Mouse (Mus musculus) forebrain, embryonic 12.5 days (tissue): ENCODE measurements around the gene Bex6. TPM values are rescaled to one million over a fixed set of nuclear protein-coding genes. Genes with fewer than 3 reads are reported as not detected.
"Not testable (repeated sequence)": the region's sequence is repeated elsewhere in the genome, so short reads cannot be mapped to it uniquely, and the experiment has no call there.

Experiments
- ATAC-seq: fragments of 200-750 bp; cut with Nextera tagmentation; 2 replicates; pipeline ENCODE4 v1.8.0; 2017; ENCODE audit warnings: moderate TSS enrichment; ENCODE audit not compliant: low FRiP score
- H3K27ac ChIP-seq: fragments of 300-500 bp; sonication (generic); 2 replicates; pipeline ENCODE4 v1.5.1; 2016; ENCODE audit warnings: mild to moderate bottlenecking
- H3K27me3 ChIP-seq: fragments of 300-500 bp; sonication (generic); 2 replicates; pipeline ENCODE4 v1.6.1; 2016; ENCODE audit warnings: mild to moderate bottlenecking
- H3K36me3 ChIP-seq: fragments of 300-500 bp; sonication (generic); replicated peaks from 2 replicates; pipeline ENCODE4 v1.6.1; 2016; ENCODE audit warnings: mild to moderate bottlenecking
- H3K4me1 ChIP-seq: fragments of 300-500 bp; sonication (generic); 2 replicates; pipeline ENCODE4 v1.6.1; 2016
- H3K4me2 ChIP-seq: fragments of 300-500 bp; sonication (generic); 2 replicates; pipeline ENCODE4 v1.6.1; 2016; ENCODE audit warnings: mild to moderate bottlenecking, moderate library complexity
- H3K4me3 ChIP-seq: fragments of 300-500 bp; sonication (generic); replicated peaks from 2 replicates; pipeline ENCODE4 v1.5.1; 2016; ENCODE audit warnings: mild to moderate bottlenecking
- H3K9ac ChIP-seq: fragments of 300-500 bp; sonication (generic); 2 replicates; pipeline ENCODE4 v1.6.1; 2016; ENCODE audit warnings: mild to moderate bottlenecking
- H3K9me3 ChIP-seq: fragments of 300-500 bp; sonication (generic); 2 replicates; pipeline ENCODE4 v1.6.1; 2016
- whole genome bisulfite sequencing: fragments of 180-500 bp; shearing (Covaris S2); methylation state at CpG from one replicate; pipeline ENCODE4 v1.1.7; 2016; 5-methylcytosine and 5-hydroxymethylcytosine counted together
- polyA plus RNA-seq: library from polyadenylated mRNA; unstranded; fragments of >200 nt; fragmentation: Nextera tagmentation; extraction: Ambion mirVana; gene quantifications from 2 replicates; pipeline ENCODE4 v1.2.1, GENCODE M21; 2016

Gene Bex6
- polyA plus RNA-seq, 1 experiment from 2014 or later, result not detected

DNA sequence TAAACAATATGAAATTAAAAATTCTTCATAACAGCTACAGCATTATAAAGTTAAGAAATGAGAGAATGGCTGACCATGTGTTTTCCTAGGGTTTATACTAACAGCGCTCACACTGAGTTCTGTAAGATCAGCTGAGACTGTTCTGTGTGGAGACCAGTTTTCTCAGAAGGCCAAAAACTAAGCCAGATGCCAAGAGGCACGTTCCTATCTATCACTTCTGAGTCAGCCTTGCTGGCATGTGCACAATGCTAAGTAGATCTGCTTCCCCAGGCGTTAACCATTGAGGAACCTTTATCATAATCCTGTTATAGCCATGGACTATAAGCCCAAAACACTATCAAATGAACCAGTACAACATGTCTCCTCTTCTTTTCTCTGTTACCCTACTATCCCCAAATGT lies 52.4 kb downstream of the Bex6 start:
- H3K4me3 ChIP-seq, H3K9me3 ChIP-seq, H3K4me2 ChIP-seq, H3K4me1 ChIP-seq, ATAC-seq, H3K27ac ChIP-seq, H3K9ac ChIP-seq, H3K27me3 ChIP-seq: not testable (repeated sequence)
- 93% methylated on average over 3 of the region's 3 CpGs for WGBS
- peaks cover 33% of the 10 kb centered on the region for H3K36me3 ChIP-seq

Other genes starting within 250 kb of the Bex6 start
- gene Pigz, start 246.0 kb upstream of the Bex6 start, polyA plus RNA-seq, result 1.1 and 1.5 TPM in 2 replicates
- 79.7 and 91.9 TPM in 2 replicates for gene 0610012G03Rik, start 231.3 kb upstream of the Bex6 start, polyA plus RNA-seq
- gene Ncbp2, start 231.3 kb upstream of the Bex6 start, polyA plus RNA-seq, result 134 TPM in 2 replicates
- 24.1 and 25.0 TPM in 2 replicates for gene Senp5, start 176.5 kb upstream of the Bex6 start, polyA plus RNA-seq
- gene Pak2, start 100.5 kb upstream of the Bex6 start, polyA plus RNA-seq, result 57.1 and 59.1 TPM in 2 replicates
- 127 and 133 TPM in 2 replicates for gene Pigx, start 80.1 kb upstream of the Bex6 start, polyA plus RNA-seq
- 39.7 and 43.8 TPM in 2 replicates for gene Cep19, start 80.0 kb upstream of the Bex6 start, polyA plus RNA-seq
- 6.8 and 7.4 TPM in 2 replicates for gene Nrros, start 14.2 kb upstream of the Bex6 start, polyA plus RNA-seq
- 14.3 and 25.8 TPM in 2 replicates for gene Fbxo45, start 67.3 kb downstream of the Bex6 start, polyA plus RNA-seq
- 16.8 and 17.8 TPM in 2 replicates for gene Wdr53, start 67.4 kb downstream of the Bex6 start, polyA plus RNA-seq
- not detected in 2 replicates for gene Smco1, start 91.6 kb downstream of the Bex6 start, polyA plus RNA-seq
- gene Rnf168, start 97.6 kb downstream of the Bex6 start, polyA plus RNA-seq, result 33.6 and 38.4 TPM in 2 replicates
- gene Ubxn7, start 152.4 kb downstream of the Bex6 start, polyA plus RNA-seq, result 30.0 and 35.1 TPM in 2 replicates
- not detected in 2 replicates for gene Tm4sf19, start 220.7 kb downstream of the Bex6 start, polyA plus RNA-seq
- gene Tctex1d2, start 239.9 kb downstream of the Bex6 start, polyA plus RNA-seq, result 31.8 and 34.6 TPM in 2 replicates